Mouse (Mus musculus) limb, embryonic 13.5 days (tissue): ENCODE data around the gene Cdk20. TPM values are rescaled to one million over a fixed set of nuclear protein-coding genes. Genes with fewer than 3 reads are reported as not detected.

Experiments
- ATAC-seq: fragments of 200-750 bp; cut with Nextera tagmentation; 2 replicates; pipeline ENCODE4 v1.8.0; 2017; ENCODE audit warnings: low read depth, moderate number of reproducible peaks, moderate TSS enrichment; ENCODE audit not compliant: low FRiP score
- H3K27ac ChIP-seq: fragments of 300-500 bp; sonication (generic); 2 replicates; pipeline ENCODE4 v1.5.1; 2015; ENCODE audit warnings: inconsistent platforms, mild to moderate bottlenecking, moderate library complexity
- H3K27me3 ChIP-seq: fragments of 300-500 bp; sonication (generic); 2 replicates; pipeline ENCODE4 v1.6.1; 2015; ENCODE audit warnings: mild to moderate bottlenecking, inconsistent platforms
- H3K36me3 ChIP-seq: fragments of 300-500 bp; sonication (generic); 2 replicates; pipeline ENCODE4 v1.6.1; 2015; ENCODE audit warnings: inconsistent platforms, mild to moderate bottlenecking, moderate library complexity
- H3K4me1 ChIP-seq: fragments of 300-500 bp; sonication (generic); 2 replicates; pipeline ENCODE4 v1.6.1; 2015; ENCODE audit warnings: inconsistent platforms
- H3K4me2 ChIP-seq: fragments of 300-500 bp; sonication (generic); replicated peaks from 2 replicates; pipeline ENCODE4 v1.6.1; 2015; ENCODE audit warnings: inconsistent platforms, mild to moderate bottlenecking, moderate library complexity
- H3K4me3 ChIP-seq: fragments of 300-500 bp; sonication (generic); 2 replicates; pipeline ENCODE4 v1.5.1; 2015; ENCODE audit warnings: moderate library complexity, mild to moderate bottlenecking, inconsistent platforms
- H3K9ac ChIP-seq: fragments of 300-500 bp; sonication (generic); 2 replicates; pipeline ENCODE4 v1.6.1; 2015; ENCODE audit warnings: mild to moderate bottlenecking, inconsistent platforms
- H3K9me3 ChIP-seq: fragments of 300-500 bp; sonication (generic); 2 replicates; pipeline ENCODE4 v1.6.1; 2016; ENCODE audit warnings: inconsistent platforms
- WGBS: fragments of 180-500 bp; shearing (Covaris S2); methylation state at CpG from one replicate; pipeline ENCODE4 v1.1.7; 2015; 5-methylcytosine and 5-hydroxymethylcytosine counted together
- polyA plus RNA-seq: library from polyadenylated mRNA; unstranded; fragments of >200 nt; fragmentation: Nextera tagmentation; extraction: Ambion mirVana; gene quantifications from 2 replicates; pipeline ENCODE4 v1.2.1, GENCODE M21; 2015

Gene Cdk20
- polyA plus RNA-seq, result 16.7 and 17.3 TPM in 2 replicates

GRCm38 (mm10) chr13:64432017-64432995, at the start of gene Cdk20:
Gene Cdk20 (plus strand): TSS chr13:64432314.
- H3K4me2 ChIP-seq, result peak within 1 kb of the TSS; percentile 75
- ATAC-seq, result peak; percentile 99
- H3K36me3 ChIP-seq, result peaks cover 2% of the 10 kb centered on the region; the same call in 1 of the 2 replicates
- no peaks in the 10 kb centered on the region for H3K27me3 ChIP-seq
- peaks cover 13% of the 10 kb centered on the region for H3K4me1 ChIP-seq
- H3K9me3 ChIP-seq, result no peaks in the 10 kb centered on the region
- H3K9ac ChIP-seq, result peak within 1 kb of the TSS; percentile 71
- H3K4me3 ChIP-seq, result peak within 1 kb of the TSS; percentile 68
- peak within 1 kb of the TSS; percentile 92 for H3K27ac ChIP-seq
- under 1% methylated on average over 57 of the region's 57 CpGs for WGBS

GRCm38 (mm10) chr13:64384937-64385336, 47.2 kb upstream of the Cdk20 start:
- H3K27me3 ChIP-seq, result no peaks in the 10 kb centered on the region
- no peaks in the 10 kb centered on the region for H3K36me3 ChIP-seq
- WGBS, result 82% methylated on average over 3 of the region's 3 CpGs
- no peak overlapping the region for H3K4me2 ChIP-seq
- H3K4me1 ChIP-seq, result 0 out of 2 replicates have a peak, but pooled peaks cover 4% of the 10 kb centered on the region
- H3K27ac ChIP-seq, result no peak overlapping the region
- H3K4me3 ChIP-seq, result no peak overlapping the region
- no peak overlapping the region for H3K9ac ChIP-seq
- no peaks in the 10 kb centered on the region for H3K9me3 ChIP-seq
- no peak for ATAC-seq

- Histone ChIP-seq H3K4me3 (no peak overlapping the region), H3K36me3 (no peaks in the 10 kb centered on the region), H3K27me3 (no peaks in the 10 kb centered on the region), H3K4me1 (0 out of 2 replicates have a peak, but pooled peaks cover 4% of the 10 kb centered on the region), H3K27ac (no peak overlapping the region), H3K4me2 (no peak overlapping the region), H3K9me3 (no peaks in the 10 kb centered on the region), H3K9ac (no peak overlapping the region)
- peak; percentile 19; the same call in 1 of the 2 replicates for ATAC-seq
- WGBS, result 58% methylated on average over 2 of the region's 2 CpGs
These were observed 46.1 kb upstream of the Cdk20 start for GRCm38 (mm10) chr13:64386048-64386447.

- Histone ChIP-seq H3K9ac (no peak overlapping the region), H3K4me2 (no peak overlapping the region), H3K36me3 (no peaks in the 10 kb centered on the region), H3K27me3 (no peaks in the 10 kb centered on the region), H3K4me3 (no peak overlapping the region), H3K27ac (no peak overlapping the region), H3K4me1 (0 out of 2 replicates have a peak, but pooled peaks cover 4% of the 10 kb centered on the region), H3K9me3 (no peaks in the 10 kb centered on the region)
- ATAC-seq, result no peak
- 64% methylated on average over 4 of the region's 4 CpGs for WGBS
These were observed 43.7 kb upstream of the Cdk20 start for GRCm38 (mm10) chr13:64388415-64388814.

- Histone ChIP-seq H3K27me3 (no peaks in the 10 kb centered on the region), H3K4me1 (peaks cover 9% of the 10 kb centered on the region), H3K4me3 (no peak overlapping the region), H3K9me3 (no peaks in the 10 kb centered on the region), H3K9ac (no peak overlapping the region), H3K4me2 (no peak overlapping the region), H3K27ac (no peak overlapping the region), H3K36me3 (no peaks in the 10 kb centered on the region)
- no peak for ATAC-seq
- 74% methylated on average over 8 of the region's 8 CpGs for WGBS
These were observed 35.1 kb upstream of the Cdk20 start for GRCm38 (mm10) chr13:64396979-64397378.

- H3K9ac ChIP-seq, result no peak overlapping the region
- peaks cover 9% of the 10 kb centered on the region for H3K4me1 ChIP-seq
- H3K27ac ChIP-seq, result no peak overlapping the region
- H3K4me2 ChIP-seq, result no peak overlapping the region
- H3K4me3 ChIP-seq, result no peak overlapping the region
- no peaks in the 10 kb centered on the region for H3K36me3 ChIP-seq
- WGBS, result 86% methylated on average over 1 of the region's 1 CpGs
- H3K27me3 ChIP-seq, result no peaks in the 10 kb centered on the region
- no peak for ATAC-seq
- no peaks in the 10 kb centered on the region for H3K9me3 ChIP-seq
These were observed 34.0 kb upstream of the Cdk20 start for GRCm38 (mm10) chr13:64398065-64398464.

- 81% methylated on average over 3 of the region's 3 CpGs for WGBS
These were observed 32.2 kb upstream of the Cdk20 start for GRCm38 (mm10) chr13:64399906-64400305.

GRCm38 (mm10) chr13:64400801-64401361, 31.2 kb upstream of the Cdk20 start:
- ATAC-seq, result peak; percentile 66
- H3K27ac ChIP-seq, result peak overlapping the region; percentile 23; the same call in 1 of the 2 replicates

More at GRCm38 (mm10) chr13:64399906-64400305, 32.2 kb upstream of the Cdk20 start:
- H3K27ac ChIP-seq, result no peak overlapping the region
- no peaks in the 10 kb centered on the region for H3K27me3 ChIP-seq
- H3K9me3 ChIP-seq, result no peaks in the 10 kb centered on the region
- peaks cover 9% of the 10 kb centered on the region for H3K4me1 ChIP-seq
- ATAC-seq, result no peak
- no peaks in the 10 kb centered on the region for H3K36me3 ChIP-seq
- no peak overlapping the region for H3K4me2 ChIP-seq
- no peak overlapping the region for H3K4me3 ChIP-seq
- no peak overlapping the region for H3K9ac ChIP-seq

GRCm38 (mm10) chr13:64402006-64402405, 30.1 kb upstream of the Cdk20 start:
- no peaks in the 10 kb centered on the region for H3K36me3 ChIP-seq
- no peak overlapping the region for H3K4me2 ChIP-seq
- peaks cover 9% of the 10 kb centered on the region for H3K4me1 ChIP-seq
- WGBS, result 58% methylated on average over 3 of the region's 3 CpGs
- H3K9ac ChIP-seq, result no peak overlapping the region
- no peaks in the 10 kb centered on the region for H3K9me3 ChIP-seq
- H3K27me3 ChIP-seq, result no peaks in the 10 kb centered on the region
- no peak for ATAC-seq
- H3K4me3 ChIP-seq, result no peak overlapping the region
- no peak overlapping the region for H3K27ac ChIP-seq

More at GRCm38 (mm10) chr13:64400801-64401361, 31.2 kb upstream of the Cdk20 start:
- Histone ChIP-seq H3K4me1 (peaks cover 9% of the 10 kb centered on the region), H3K4me2 (peak overlapping the region; percentile 22; the same call in 1 of the 2 replicates), H3K9ac (no peak overlapping the region), H3K27me3 (no peaks in the 10 kb centered on the region), H3K9me3 (no peaks in the 10 kb centered on the region), H3K4me3 (no peak overlapping the region), H3K36me3 (no peaks in the 10 kb centered on the region)
- WGBS, result 41% methylated on average over 7 of the region's 7 CpGs

GRCm38 (mm10) chr13:64402504-64402949, 29.6 kb upstream of the Cdk20 start:
- Histone ChIP-seq H3K9me3 (no peaks in the 10 kb centered on the region), H3K4me2 (no peak overlapping the region), H3K36me3 (no peaks in the 10 kb centered on the region), H3K4me3 (no peak overlapping the region), H3K4me1 (peaks cover 9% of the 10 kb centered on the region), H3K27ac (no peak overlapping the region; the same call in 1 of the 2 replicates), H3K27me3 (no peaks in the 10 kb centered on the region), H3K9ac (no peak overlapping the region)
- WGBS, result 91% methylated on average over 10 of the region's 10 CpGs
- no peak for ATAC-seq

GRCm38 (mm10) chr13:64402951-64403460, 29.1 kb upstream of the Cdk20 start:
- ATAC-seq, result no peak
- Histone ChIP-seq H3K4me2 (no peak overlapping the region), H3K27ac (no peak overlapping the region), H3K4me3 (no peak overlapping the region), H3K27me3 (no peaks in the 10 kb centered on the region), H3K4me1 (peaks cover 9% of the 10 kb centered on the region), H3K9ac (no peak overlapping the region), H3K9me3 (no peaks in the 10 kb centered on the region), H3K36me3 (no peaks in the 10 kb centered on the region)
- 85% methylated on average over 8 of the region's 8 CpGs for WGBS

GRCm38 (mm10) chr13:64403519-64403918, 28.6 kb upstream of the Cdk20 start:
- no peak overlapping the region for H3K9ac ChIP-seq
- no peaks in the 10 kb centered on the region for H3K9me3 ChIP-seq
- no peak overlapping the region for H3K4me3 ChIP-seq
- H3K27ac ChIP-seq, result no peak overlapping the region
- H3K4me1 ChIP-seq, result peaks cover 9% of the 10 kb centered on the region
- no peaks in the 10 kb centered on the region for H3K27me3 ChIP-seq
- H3K36me3 ChIP-seq, result no peaks in the 10 kb centered on the region
- H3K4me2 ChIP-seq, result no peak overlapping the region
- no peak for ATAC-seq
- 50% methylated on average over 3 of the region's 3 CpGs for WGBS
